Mouse (Mus musculus): ENCODE measurements at regions not wholly inside any gene's neighbourhood (a gene's known extent, or its start where the extent isn't known, plus 50 kb on each side); places are given as distances from the start of the nearest gene placed in this dataset.

DNA sequence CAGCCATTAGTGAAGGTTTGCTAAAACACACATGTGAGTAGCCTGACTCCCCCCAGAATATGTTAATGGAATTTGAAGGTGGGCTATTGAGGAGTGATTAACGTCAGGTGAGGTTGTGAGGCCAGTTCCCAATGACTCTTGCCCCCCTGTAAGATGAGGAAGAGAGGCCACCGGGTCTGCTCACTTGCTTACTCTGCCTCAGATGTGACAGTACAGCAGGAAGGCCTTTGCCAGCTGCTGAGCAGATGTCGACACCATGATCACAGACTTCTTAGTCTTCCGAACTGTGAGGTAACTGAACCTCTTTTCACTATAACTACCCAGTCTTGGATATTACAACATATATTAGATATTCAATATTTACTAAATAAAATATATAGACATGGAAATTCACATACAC is 127.4 kb downstream of the Kdr start:
- TF ChIP-seq CTCF (IDR thresholded peaks at IDR 0.05; ENCODE audit: control insufficient read depth, insufficient read depth, insufficient read length) = no peak
- TF ChIP-seq CEBPB (IDR thresholded peaks at IDR 0.05; ENCODE audit: low read depth) = no peak
- TF ChIP-seq USF1 (IDR thresholded peaks at IDR 0.05; ENCODE audit: low read depth) = no peak
- no peak for TF ChIP-seq MAX (IDR thresholded peaks at IDR 0.05)
- no peak for TF ChIP-seq MYOD1 (IDR thresholded peaks at IDR 0.05; ENCODE audit: control insufficient read depth, insufficient read length, low read depth)
- TF ChIP-seq MYOG (IDR thresholded peaks at IDR 0.05; ENCODE audit: control insufficient read depth, extremely low read depth, insufficient read length) = no peak
- TF ChIP-seq FOSL1 (IDR thresholded peaks at IDR 0.05; ENCODE audit: insufficient read depth, low read length, poor library complexity, severe bottlenecking) = no peak
